Mouse (Mus musculus) forebrain, postnatal 0 days (tissue): ENCODE data around the gene Fbxo6. TPM values are rescaled to one million over a fixed set of nuclear protein-coding genes. Genes with fewer than 3 reads are reported as not detected.

Experiments used
- ATAC-seq: fragments of 200-750 bp; cut with Nextera tagmentation; 2 replicates; pipeline ENCODE4 v1.8.0; 2017; ENCODE audit warnings: mild to moderate bottlenecking, moderate library complexity
- DNase-seq: peaks from one replicate; pipeline ENCODE4 v3.0.0-alpha.2; 2015
- H3K27ac ChIP-seq: fragments of 300-500 bp; sonication (generic); 2 replicates; pipeline ENCODE4 v1.5.1; 2014; ENCODE audit warnings: low read depth, mild to moderate bottlenecking, antibody characterized with exemption, low read length, moderate library complexity, mixed read lengths
- H3K27me3 ChIP-seq: fragments of 300-500 bp; sonication (generic); 2 replicates; pipeline ENCODE4 v1.6.1; 2014; ENCODE audit warnings: mild to moderate bottlenecking, low read length, mixed read lengths; ENCODE audit not compliant: insufficient read depth
- H3K36me3 ChIP-seq: fragments of 300-500 bp; sonication (generic); 2 replicates; pipeline ENCODE4 v1.6.1; 2014; ENCODE audit warnings: mild to moderate bottlenecking, moderate library complexity; ENCODE audit not compliant: insufficient read depth
- H3K4me1 ChIP-seq: fragments of 300-500 bp; sonication (generic); 2 replicates; pipeline ENCODE4 v1.6.1; 2014; ENCODE audit warnings: antibody characterized with exemption; ENCODE audit not compliant: insufficient read depth
- H3K4me2 ChIP-seq: fragments of 300-500 bp; sonication (generic); 2 replicates; pipeline ENCODE4 v1.6.1; 2014; ENCODE audit warnings: low read depth, mild to moderate bottlenecking, moderate library complexity
- H3K4me3 ChIP-seq: fragments of 300-500 bp; sonication (generic); 2 replicates; pipeline ENCODE4 v1.5.1; 2014; ENCODE audit warnings: low read depth, low read length, mixed read lengths
- H3K9ac ChIP-seq: fragments of 300-500 bp; sonication (generic); 2 replicates; pipeline ENCODE4 v1.6.1; 2014; ENCODE audit warnings: mild to moderate bottlenecking
- H3K9me3 ChIP-seq: fragments of 300-500 bp; sonication (generic); 2 replicates; pipeline ENCODE4 v1.6.1; 2016; ENCODE audit warnings: low read length
- CTCF ChIP-seq: sonication (generic); IDR thresholded peaks from 2 replicates; pipeline ENCODE4 v1.5.1; 2016; ENCODE audit warnings: antibody characterized with exemption, control low read depth, low read depth
- WGBS: fragments of 180-500 bp; shearing (Covaris S2); extraction: QIAGEN DNeasy Blood & Tissue Kit; methylation state at CpG from one replicate; pipeline ENCODE4 v1.1.7; 2014; 5-methylcytosine and 5-hydroxymethylcytosine counted together
- microRNA-seq, 2 experiments: library from miRNA; unstranded; fragments of <30 nt; microRNA quantifications; one replicate each; pipeline ENCODE4; 2016
- polyA plus RNA-seq: library from polyadenylated mRNA; unstranded; fragments of >200 nt; fragmentation: Nextera tagmentation; extraction: Ambion mirVana; gene quantifications from 2 replicates; pipeline ENCODE4 v1.2.1, GENCODE M21; 2015
- total RNA-seq: library from RNA; depleted of rRNA; stranded (reverse); fragments of >200 nt; gene quantifications from 2 replicates; pipeline ENCODE4 v1.2.3, GENCODE M21; 2014; rRNA removed

Gene Fbxo6
- total and polyA plus RNA-seq, 2 experiments from 2014 or later: 24.0 to 24.9 TPM

DNA sequence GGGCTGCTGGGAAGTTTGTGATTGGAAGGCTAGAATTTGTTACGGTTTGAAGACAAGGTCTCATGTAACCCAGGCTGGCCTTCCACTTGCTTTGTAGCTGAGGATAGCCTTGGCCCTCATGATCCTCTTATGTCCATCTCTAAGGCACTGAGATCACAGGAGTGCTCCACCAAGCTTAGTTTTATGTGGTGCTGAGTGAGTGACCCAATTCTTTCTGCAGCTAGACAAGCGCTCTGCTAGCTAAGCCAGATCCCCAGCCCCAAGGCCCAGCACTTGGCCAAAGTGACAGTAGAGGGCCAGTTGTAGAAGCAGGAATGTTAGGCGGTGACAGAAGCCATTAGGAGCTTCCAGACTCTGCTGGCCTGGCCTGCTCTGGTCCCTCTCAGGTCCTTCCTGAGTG lies 47.8 kb downstream of the Fbxo6 start:
- TF ChIP-seq CTCF: no peak
- no peaks in the 10 kb centered on the region for H3K9me3 ChIP-seq
- no peak for DNase-seq
- H3K4me2 ChIP-seq: no peak overlapping the region
- no peaks in the 10 kb centered on the region for H3K27me3 ChIP-seq
- 87% methylated on average over 3 of the region's 3 CpGs for WGBS
- peaks cover 10% of the 10 kb centered on the region for H3K4me1 ChIP-seq
- no peak overlapping the region for H3K4me3 ChIP-seq
- no peak for ATAC-seq
- peaks cover 20% of the 10 kb centered on the region for H3K36me3 ChIP-seq
- no peak overlapping the region for H3K9ac ChIP-seq
- no peak overlapping the region for H3K27ac ChIP-seq

DNA sequence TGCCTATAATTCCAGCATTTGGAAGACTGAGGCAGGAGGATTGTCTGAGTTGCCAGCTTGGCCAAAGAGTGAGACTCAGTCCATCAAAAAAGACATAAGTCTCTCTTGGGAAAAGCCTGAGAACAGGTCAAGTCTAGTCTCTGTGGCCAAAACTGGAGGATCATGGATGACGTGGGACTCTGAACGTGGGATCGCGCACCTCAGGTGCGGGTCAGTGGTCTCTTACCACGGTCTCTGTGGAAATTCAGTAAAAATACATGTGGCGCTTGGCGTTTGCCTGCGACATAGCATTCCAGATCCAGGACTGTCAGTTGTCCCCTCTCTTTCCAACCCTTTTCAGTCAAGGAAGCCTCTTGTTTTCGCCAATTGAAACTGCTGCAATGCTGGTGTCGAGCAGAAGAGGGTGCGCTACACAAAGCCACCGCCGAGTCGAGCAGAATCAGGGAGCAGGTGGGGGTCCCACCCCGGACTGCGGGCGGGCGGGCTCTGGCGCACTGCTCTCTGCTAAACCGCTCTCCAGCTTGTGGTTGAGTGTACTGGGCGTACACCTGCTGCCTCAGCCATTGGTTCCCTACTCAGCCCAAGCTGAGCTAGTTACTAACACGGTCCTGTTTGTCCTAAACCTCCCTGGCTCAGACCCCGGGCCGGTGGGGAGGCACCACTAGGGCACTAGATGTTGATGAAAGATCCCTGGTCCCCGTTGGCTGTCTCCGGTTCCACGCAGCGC lies 50.0 kb downstream of the Fbxo6 start:
- ATAC-seq: peak; percentile 94
- 14% methylated on average over 29 of the region's 29 CpGs for WGBS

GRCm38 (mm10) chr4:148098666-148099065 lies 53.3 kb downstream of the Fbxo6 start:
- H3K4me2 ChIP-seq: no peak overlapping the region
- 71% methylated on average over 3 of the region's 3 CpGs for WGBS
- H3K27ac ChIP-seq: no peak overlapping the region
- DNase-seq (no peak), ATAC-seq (no peak)
- H3K27me3 ChIP-seq: no peaks in the 10 kb centered on the region
- no peak overlapping the region for H3K9ac ChIP-seq
- peaks cover 12% of the 10 kb centered on the region for H3K36me3 ChIP-seq
- no peaks in the 10 kb centered on the region for H3K9me3 ChIP-seq
- TF ChIP-seq CTCF: no peak
- H3K4me3 ChIP-seq: no peak overlapping the region
- H3K4me1 ChIP-seq: peaks cover 5% of the 10 kb centered on the region; the same call in 1 of the 2 replicates

More for the DNA sequence above, 50.0 kb downstream of the Fbxo6 start:
- H3K36me3 ChIP-seq: peaks cover 15% of the 10 kb centered on the region
- H3K4me2 ChIP-seq: peak overlapping the region; percentile 37
- no peaks in the 10 kb centered on the region for H3K9me3 ChIP-seq
- peak; percentile 85 for TF ChIP-seq CTCF
- DNase-seq: peak; percentile 85
- H3K27ac ChIP-seq: peak overlapping the region; percentile 69
- 0 out of 2 replicates have a peak overlapping the region, but pooled peaks have one; percentile 7 for H3K4me3 ChIP-seq
- peak overlapping the region; percentile 39; the same call in 1 of the 2 replicates for H3K9ac ChIP-seq
- H3K27me3 ChIP-seq: no peaks in the 10 kb centered on the region
- H3K4me1 ChIP-seq: peaks cover 5% of the 10 kb centered on the region; the same call in 1 of the 2 replicates

DNA sequence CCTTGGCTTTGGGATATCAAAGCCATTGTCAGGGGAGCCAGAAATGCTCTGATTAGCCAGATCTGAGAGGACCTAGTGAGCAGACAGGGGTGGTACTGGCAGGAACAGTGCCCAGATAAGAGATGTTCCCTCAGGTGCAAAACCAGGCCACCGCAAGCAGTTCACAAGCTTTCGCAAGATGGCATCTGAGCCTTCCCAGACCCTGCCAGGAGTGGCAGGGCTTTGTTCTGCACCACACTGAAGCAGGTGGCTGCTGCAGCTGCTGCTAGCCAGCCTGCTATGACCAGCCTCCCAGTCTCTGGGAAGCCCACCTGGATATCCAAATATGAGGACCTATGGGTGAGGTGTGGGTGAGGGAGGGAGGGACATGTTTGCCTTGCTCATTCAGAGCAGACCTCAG lies 54.0 kb downstream of the Fbxo6 start:
- Histone ChIP-seq H3K4me1 (peaks cover 5% of the 10 kb centered on the region; the same call in 1 of the 2 replicates), H3K4me2 (no peak overlapping the region), H3K27me3 (no peaks in the 10 kb centered on the region), H3K27ac (no peak overlapping the region), H3K9ac (no peak overlapping the region), H3K9me3 (no peaks in the 10 kb centered on the region), H3K36me3 (peaks cover 12% of the 10 kb centered on the region), H3K4me3 (no peak overlapping the region)
- ATAC-seq: no peak
- 67% methylated on average over 2 of the region's 2 CpGs for WGBS
- no peak for TF ChIP-seq CTCF
- no peak for DNase-seq

Small RNA genes within 50 kb of the gene (microRNA-seq; reads per million reads assigned to microRNA genes)
- gene Mir7022: 0 to 0.39 reads per million in 2 experiments

Other genes with a start within 250 kb of the Fbxo6 start
- gene Mfn2, start 247.4 kb downstream of the Fbxo6 start, total RNA-seq: 57.8 and 69.9 TPM in 2 replicates
- gene Mfn2, start 247.4 kb downstream of the Fbxo6 start, polyA plus RNA-seq: 59.4 and 83.3 TPM in 2 replicates
- gene Plod1, start 215.4 kb downstream of the Fbxo6 start, total RNA-seq: 13.5 and 18.8 TPM in 2 replicates
- 17.3 and 17.9 TPM in 2 replicates for gene Plod1, start 215.4 kb downstream of the Fbxo6 start, polyA plus RNA-seq
- gene 2510039O18Rik, start 211.2 kb downstream of the Fbxo6 start, total RNA-seq: 43.4 and 57.7 TPM in 2 replicates
- 12.0 and 12.8 TPM in 2 replicates for gene 2510039O18Rik, start 211.2 kb downstream of the Fbxo6 start, polyA plus RNA-seq
- gene Nppb, start 166.4 kb downstream of the Fbxo6 start, total RNA-seq: not detected in 2 replicates
- 0.21 TPM in 1 of 2 replicates, not detected in the other for gene Nppb, start 166.4 kb downstream of the Fbxo6 start, polyA plus RNA-seq
- 1.5 TPM in 1 of 2 replicates, not detected in the other for gene Nppa, start 151.4 kb downstream of the Fbxo6 start, total RNA-seq
- 1.1 and 2.2 TPM in 2 replicates for gene Nppa, start 151.4 kb downstream of the Fbxo6 start, polyA plus RNA-seq
- gene Clcn6, start 113.3 kb downstream of the Fbxo6 start, total RNA-seq: 48.2 and 61.0 TPM in 2 replicates
- gene Clcn6, start 113.3 kb downstream of the Fbxo6 start, polyA plus RNA-seq: 19.9 and 26.3 TPM in 2 replicates
- 27.0 and 34.5 TPM in 2 replicates for gene Mthfr, start 113.1 kb downstream of the Fbxo6 start, total RNA-seq
- gene Mthfr, start 113.1 kb downstream of the Fbxo6 start, polyA plus RNA-seq: 3.6 and 7.9 TPM in 2 replicates
- 3.8 and 4.2 TPM in 2 replicates for gene Agtrap, start 64.1 kb downstream of the Fbxo6 start, total RNA-seq
- gene Agtrap, start 64.1 kb downstream of the Fbxo6 start, polyA plus RNA-seq: 5.6 and 7.9 TPM in 2 replicates
- 43.6 and 45.7 TPM in 2 replicates for gene Mad2l2, start 21.8 kb downstream of the Fbxo6 start, total RNA-seq
- 102 and 104 TPM in 2 replicates for gene Mad2l2, start 21.8 kb downstream of the Fbxo6 start, polyA plus RNA-seq
- gene Draxin, start 21.4 kb downstream of the Fbxo6 start, total RNA-seq: 37.5 and 40.5 TPM in 2 replicates
- 6.8 and 8.7 TPM in 2 replicates for gene Draxin, start 21.4 kb downstream of the Fbxo6 start, polyA plus RNA-seq
- 126 and 132 TPM in 2 replicates for gene Fbxo44, start 8.3 kb upstream of the Fbxo6 start, total RNA-seq
- 73.3 and 81.4 TPM in 2 replicates for gene Fbxo44, start 8.3 kb upstream of the Fbxo6 start, polyA plus RNA-seq
- 10.2 and 11.9 TPM in 2 replicates for gene Fbxo2, start 8.5 kb upstream of the Fbxo6 start, total RNA-seq
- gene Fbxo2, start 8.5 kb upstream of the Fbxo6 start, polyA plus RNA-seq: 11.4 and 15.6 TPM in 2 replicates
- gene Disp3, start 135.8 kb upstream of the Fbxo6 start, total RNA-seq: 13.2 and 17.3 TPM in 2 replicates
- 4.1 and 6.1 TPM in 2 replicates for gene Disp3, start 135.8 kb upstream of the Fbxo6 start, polyA plus RNA-seq